Mouse (Mus musculus): Measurements from ENCODE around the gene Tmem131l. TPM values are rescaled to one million over a fixed set of nuclear protein-coding genes. Genes with fewer than 3 reads are reported as not detected.
"Not testable (repeated sequence)": the region's sequence is repeated elsewhere in the genome, so short reads cannot be mapped to it uniquely, and the experiment has no call there.

The Tmem131l gene
- polyA plus RNA-seq, 1 experiment from 2014 or later, result 74.6 TPM

- WGBS, result 81% methylated on average over 2 of the region's 2 CpGs
- H3K27me3 ChIP-seq (ENCODE audit: control insufficient read depth, insufficient read depth, low read length); H3K4me1 ChIP-seq (ENCODE audit: control insufficient read depth, insufficient read depth, low read length); H3K4me3 ChIP-seq (ENCODE audit: low read depth, low read length); H3K4me2 ChIP-seq (replicated peaks; ENCODE audit: low read depth, low read length); ATAC-seq (ENCODE audit: insufficient number of reproducible peaks, insufficient read depth, low FRiP score, low read depth); H3K27ac ChIP-seq (ENCODE audit: low read length); H3K9me3 ChIP-seq (ENCODE audit: control insufficient read depth, low read depth, low read length); H3K36me3 ChIP-seq (ENCODE audit: control insufficient read depth, insufficient read depth, low read length); H3K9ac ChIP-seq (replicated peaks; ENCODE audit: low read depth, low read length): not testable (repeated sequence)
These were observed 167.1 kb downstream of the Tmem131l start for GRCm38 (mm10) chr3:83872853-83873252.

- not testable (repeated sequence) for H3K27ac ChIP-seq (ENCODE audit: low read length); H3K36me3 ChIP-seq (ENCODE audit: control insufficient read depth, insufficient read depth, low read length); H3K4me1 ChIP-seq (ENCODE audit: control insufficient read depth, insufficient read depth, low read length); H3K9ac ChIP-seq (replicated peaks; ENCODE audit: low read depth, low read length); ATAC-seq (ENCODE audit: insufficient number of reproducible peaks, insufficient read depth, low FRiP score, low read depth); H3K4me2 ChIP-seq (replicated peaks; ENCODE audit: low read depth, low read length); H3K27me3 ChIP-seq (ENCODE audit: control insufficient read depth, insufficient read depth, low read length); H3K4me3 ChIP-seq (ENCODE audit: low read depth, low read length); H3K9me3 ChIP-seq (ENCODE audit: control insufficient read depth, low read depth, low read length)
- WGBS, result 97% methylated on average over 4 of the region's 4 CpGs
These were observed 168.0 kb downstream of the Tmem131l start for GRCm38 (mm10) chr3:83871962-83872361.

- 90% methylated on average over 7 of the region's 7 CpGs for WGBS
- H3K27me3 ChIP-seq (ENCODE audit: control insufficient read depth, insufficient read depth, low read length); H3K27ac ChIP-seq (ENCODE audit: low read length); H3K4me2 ChIP-seq (replicated peaks; ENCODE audit: low read depth, low read length); H3K36me3 ChIP-seq (ENCODE audit: control insufficient read depth, insufficient read depth, low read length); H3K4me3 ChIP-seq (ENCODE audit: low read depth, low read length); ATAC-seq (ENCODE audit: insufficient number of reproducible peaks, insufficient read depth, low FRiP score, low read depth); H3K9ac ChIP-seq (replicated peaks; ENCODE audit: low read depth, low read length); H3K4me1 ChIP-seq (ENCODE audit: control insufficient read depth, insufficient read depth, low read length); H3K9me3 ChIP-seq (ENCODE audit: control insufficient read depth, low read depth, low read length): not testable (repeated sequence)
These were observed 168.4 kb downstream of the Tmem131l start for GRCm38 (mm10) chr3:83871559-83871958.

GRCm38 (mm10) chr3:83869776-83870175, 170.2 kb downstream of the Tmem131l start:
- H3K9me3 ChIP-seq (ENCODE audit: control insufficient read depth, low read depth, low read length), result no peaks in the 10 kb centered on the region
- H3K27me3 ChIP-seq (ENCODE audit: control insufficient read depth, insufficient read depth, low read length), result no peaks in the 10 kb centered on the region
- H3K4me2 ChIP-seq (replicated peaks; ENCODE audit: low read depth, low read length), result no peak overlapping the region
- H3K9ac ChIP-seq (replicated peaks; ENCODE audit: low read depth, low read length), result no peak overlapping the region
- H3K4me1 ChIP-seq (ENCODE audit: control insufficient read depth, insufficient read depth, low read length), result no peaks in the 10 kb centered on the region
- no peak overlapping the region for H3K4me3 ChIP-seq (ENCODE audit: low read depth, low read length)
- 96% methylated on average over 2 of the region's 2 CpGs for WGBS
- no peak for ATAC-seq (ENCODE audit: insufficient number of reproducible peaks, insufficient read depth, low FRiP score, low read depth)
- H3K36me3 ChIP-seq (ENCODE audit: control insufficient read depth, insufficient read depth, low read length), result no peaks in the 10 kb centered on the region
- no peak overlapping the region for H3K27ac ChIP-seq (ENCODE audit: low read length)

GRCm38 (mm10) chr3:83867026-83867425, 172.9 kb downstream of the Tmem131l start:
- not testable (repeated sequence) for H3K27ac ChIP-seq (ENCODE audit: low read length); H3K4me2 ChIP-seq (replicated peaks; ENCODE audit: low read depth, low read length); H3K4me3 ChIP-seq (ENCODE audit: low read depth, low read length); ATAC-seq (ENCODE audit: insufficient number of reproducible peaks, insufficient read depth, low FRiP score, low read depth); H3K9ac ChIP-seq (replicated peaks; ENCODE audit: low read depth, low read length); H3K36me3 ChIP-seq (ENCODE audit: control insufficient read depth, insufficient read depth, low read length); H3K9me3 ChIP-seq (ENCODE audit: control insufficient read depth, low read depth, low read length); H3K4me1 ChIP-seq (ENCODE audit: control insufficient read depth, insufficient read depth, low read length); H3K27me3 ChIP-seq (ENCODE audit: control insufficient read depth, insufficient read depth, low read length)

- 62% methylated on average over 2 of the region's 2 CpGs for WGBS
- no peaks in the 10 kb centered on the region for H3K9me3 ChIP-seq (ENCODE audit: control insufficient read depth, low read depth, low read length)
- no peak overlapping the region for H3K9ac ChIP-seq (replicated peaks; ENCODE audit: low read depth, low read length)
- H3K27ac ChIP-seq (ENCODE audit: low read length), result no peak overlapping the region
- H3K36me3 ChIP-seq (ENCODE audit: control insufficient read depth, insufficient read depth, low read length), result no peaks in the 10 kb centered on the region
- no peaks in the 10 kb centered on the region for H3K27me3 ChIP-seq (ENCODE audit: control insufficient read depth, insufficient read depth, low read length)
- H3K4me3 ChIP-seq (ENCODE audit: low read depth, low read length), result no peak overlapping the region
- H3K4me2 ChIP-seq (replicated peaks; ENCODE audit: low read depth, low read length), result no peak overlapping the region
- peak; percentile 74; the same call in 1 of the 2 replicates for ATAC-seq (ENCODE audit: insufficient number of reproducible peaks, insufficient read depth, low FRiP score, low read depth)
- H3K4me1 ChIP-seq (ENCODE audit: control insufficient read depth, insufficient read depth, low read length), result no peaks in the 10 kb centered on the region
These were observed 174.8 kb downstream of the Tmem131l start for GRCm38 (mm10) chr3:83865216-83865615.

GRCm38 (mm10) chr3:83864064-83864548, 175.9 kb downstream of the Tmem131l start:
- ATAC-seq (ENCODE audit: insufficient number of reproducible peaks, insufficient read depth, low FRiP score, low read depth), result no peak
- H3K9me3 ChIP-seq (ENCODE audit: control insufficient read depth, low read depth, low read length), result no peaks in the 10 kb centered on the region
- no peak overlapping the region for H3K4me3 ChIP-seq (ENCODE audit: low read depth, low read length)
- no peaks in the 10 kb centered on the region for H3K4me1 ChIP-seq (ENCODE audit: control insufficient read depth, insufficient read depth, low read length)
- H3K27me3 ChIP-seq (ENCODE audit: control insufficient read depth, insufficient read depth, low read length), result no peaks in the 10 kb centered on the region
- H3K27ac ChIP-seq (ENCODE audit: low read length), result no peak overlapping the region
- 76% methylated on average over 9 of the region's 9 CpGs for WGBS
- no peak overlapping the region for H3K9ac ChIP-seq (replicated peaks; ENCODE audit: low read depth, low read length)
- H3K4me2 ChIP-seq (replicated peaks; ENCODE audit: low read depth, low read length), result no peak overlapping the region
- no peaks in the 10 kb centered on the region for H3K36me3 ChIP-seq (ENCODE audit: control insufficient read depth, insufficient read depth, low read length)

- no peaks in the 10 kb centered on the region for H3K36me3 ChIP-seq (ENCODE audit: control insufficient read depth, insufficient read depth, low read length)
- H3K4me1 ChIP-seq (ENCODE audit: control insufficient read depth, insufficient read depth, low read length), result no peaks in the 10 kb centered on the region
- no peak overlapping the region for H3K4me2 ChIP-seq (replicated peaks; ENCODE audit: low read depth, low read length)
- 26% methylated on average over 1 of the region's 1 CpGs for WGBS
- H3K9ac ChIP-seq (replicated peaks; ENCODE audit: low read depth, low read length), result no peak overlapping the region
- ATAC-seq (ENCODE audit: insufficient number of reproducible peaks, insufficient read depth, low FRiP score, low read depth), result peak; percentile 42; the same call in 1 of the 2 replicates
- no peak overlapping the region for H3K27ac ChIP-seq (ENCODE audit: low read length)
- no peaks in the 10 kb centered on the region for H3K27me3 ChIP-seq (ENCODE audit: control insufficient read depth, insufficient read depth, low read length)
- no peak overlapping the region for H3K4me3 ChIP-seq (ENCODE audit: low read depth, low read length)
- H3K9me3 ChIP-seq (ENCODE audit: control insufficient read depth, low read depth, low read length), result no peaks in the 10 kb centered on the region
These were observed 177.0 kb downstream of the Tmem131l start for GRCm38 (mm10) chr3:83862956-83863355.

- WGBS, result 86% methylated on average over 7 of the region's 7 CpGs
- ATAC-seq (ENCODE audit: insufficient number of reproducible peaks, insufficient read depth, low FRiP score, low read depth), result no peak
These were observed 180.4 kb downstream of the Tmem131l start for GRCm38 (mm10) chr3:83859595-83859994.

More at GRCm38 (mm10) chr3:83859595-83859994, 180.4 kb downstream of the Tmem131l start:
- Histone ChIP-seq H3K4me2 (replicated peaks; ENCODE audit: low read depth, low read length) (no peak overlapping the region), H3K27me3 (ENCODE audit: control insufficient read depth, insufficient read depth, low read length) (no peaks in the 10 kb centered on the region), H3K36me3 (ENCODE audit: control insufficient read depth, insufficient read depth, low read length) (no peaks in the 10 kb centered on the region), H3K4me3 (ENCODE audit: low read depth, low read length) (no peak overlapping the region), H3K27ac (ENCODE audit: low read length) (no peak overlapping the region), H3K4me1 (ENCODE audit: control insufficient read depth, insufficient read depth, low read length) (no peaks in the 10 kb centered on the region), H3K9me3 (ENCODE audit: control insufficient read depth, low read depth, low read length) (no peaks in the 10 kb centered on the region), H3K9ac (replicated peaks; ENCODE audit: low read depth, low read length) (no peak overlapping the region)

Measured in stomach, embryonic 14.5 days (tissue).